Mouse (Mus musculus) midbrain, embryonic 14.5 days (tissue): ENCODE measurements around the gene Sfxn3. TPM values are rescaled to one million over a fixed set of nuclear protein-coding genes. Genes with fewer than 3 reads are reported as not detected.
"Not testable (repeated sequence)": the region's sequence is repeated elsewhere in the genome, so short reads cannot be mapped to it uniquely, and the experiment has no call there.

Experiments used
- ATAC-seq: fragments of 200-750 bp; cut with Nextera tagmentation; 2 replicates; pipeline ENCODE4 v1.8.0; 2017; ENCODE audit warnings: moderate number of reproducible peaks, moderate library complexity; ENCODE audit not compliant: low FRiP score, low TSS enrichment
- DNase-seq: peaks from one replicate; pipeline ENCODE4 v3.0.0-alpha.2; 2015
- H3K27ac ChIP-seq: fragments of 300-500 bp; sonication (generic); replicated peaks from 2 replicates; pipeline ENCODE4 v1.5.1; 2014; ENCODE audit warnings: mild to moderate bottlenecking, low read depth, low read length, moderate library complexity
- H3K27me3 ChIP-seq: fragments of 300-500 bp; sonication (generic); 2 replicates; pipeline ENCODE4 v1.6.1; 2014; ENCODE audit warnings: low read length, control low read depth, mixed read lengths; ENCODE audit not compliant: control insufficient read depth, insufficient read depth
- H3K36me3 ChIP-seq: fragments of 300-500 bp; sonication (generic); 2 replicates; pipeline ENCODE4 v1.6.1; 2014; ENCODE audit warnings: low read length, control low read depth; ENCODE audit not compliant: control insufficient read depth, insufficient read depth
- H3K4me1 ChIP-seq: fragments of 300-500 bp; sonication (generic); 2 replicates; pipeline ENCODE4 v1.6.1; 2014; ENCODE audit warnings: mild to moderate bottlenecking, antibody characterized with exemption, low read length, control low read depth; ENCODE audit not compliant: control insufficient read depth, insufficient read depth
- H3K4me2 ChIP-seq: fragments of 300-500 bp; sonication (generic); 2 replicates; pipeline ENCODE4 v1.6.1; 2014; ENCODE audit warnings: mild to moderate bottlenecking, low read length, moderate library complexity
- H3K4me3 ChIP-seq: fragments of 300-500 bp; sonication (generic); replicated peaks from 2 replicates; pipeline ENCODE4 v1.5.1; 2014; ENCODE audit warnings: low read depth, low read length
- H3K9ac ChIP-seq: fragments of 300-500 bp; sonication (generic); replicated peaks from 2 replicates; pipeline ENCODE4 v1.6.1; 2014; ENCODE audit warnings: mild to moderate bottlenecking, low read length, moderate library complexity
- H3K9me3 ChIP-seq: fragments of 300-500 bp; sonication (generic); 2 replicates; pipeline ENCODE4 v1.6.1; 2016; ENCODE audit warnings: low read length, control low read depth, mixed read lengths; ENCODE audit not compliant: control insufficient read depth
- WGBS: fragments of 180-500 bp; shearing (Covaris S2); extraction: QIAGEN DNeasy Blood & Tissue Kit; methylation state at CpG from one replicate; pipeline ENCODE4 v1.1.7; 2014; 5-methylcytosine and 5-hydroxymethylcytosine counted together
- polyA plus RNA-seq: library from polyadenylated mRNA; unstranded; fragments of >200 nt; fragmentation: Nextera tagmentation; extraction: Ambion mirVana; gene quantifications from 2 replicates; pipeline ENCODE4 v1.2.1, GENCODE M21; 2014

The Sfxn3 gene
- polyA plus RNA-seq, 1 experiment from 2014 or later, result 71.1 TPM

GRCm38 (mm10) chr19:45032570-45033332, 14.6 kb upstream of the Sfxn3 start:
- Histone ChIP-seq H3K27ac (no peak overlapping the region), H3K4me3 (no peak overlapping the region), H3K9me3 (no peaks in the 10 kb centered on the region), H3K4me2 (no peak overlapping the region), H3K27me3 (no peaks in the 10 kb centered on the region), H3K36me3 (peaks cover 5% of the 10 kb centered on the region), H3K4me1 (0 out of 2 replicates have a peak, but pooled peaks cover 3% of the 10 kb centered on the region), H3K9ac (0 out of 2 replicates have a peak overlapping the region, but pooled peaks have one; percentile 6)
- DNase-seq (peak; percentile 56), ATAC-seq (no peak)
- WGBS, result 55% methylated on average over 17 of the region's 17 CpGs

DNA sequence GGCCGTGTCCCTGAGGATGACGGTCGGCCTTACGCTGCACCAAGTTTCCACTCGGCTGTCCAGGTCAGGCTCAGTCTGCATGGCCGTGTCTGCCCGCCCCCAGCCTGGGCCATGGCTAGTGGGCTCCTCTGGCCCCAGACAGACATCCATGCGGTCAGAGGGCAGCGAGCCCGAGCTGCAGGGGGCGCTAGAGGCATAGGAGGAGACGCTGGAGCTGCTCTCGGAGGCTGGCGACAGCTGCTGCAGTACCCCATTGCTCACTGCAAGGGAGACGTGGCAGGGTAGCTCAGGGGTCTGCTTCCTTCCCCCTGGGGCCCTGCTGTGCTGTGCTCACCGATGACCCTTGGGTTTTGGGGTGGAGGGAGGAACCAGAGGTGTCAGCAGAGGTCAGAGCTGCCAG, 10.4 kb upstream of the Sfxn3 start:
- 23% methylated on average over 16 of the region's 16 CpGs for WGBS
- Histone ChIP-seq H3K9ac (no peak overlapping the region), H3K36me3 (no peaks in the 10 kb centered on the region), H3K27ac (no peak overlapping the region), H3K4me1 (no peaks in the 10 kb centered on the region), H3K4me2 (no peak overlapping the region), H3K9me3 (no peaks in the 10 kb centered on the region), H3K27me3 (no peaks in the 10 kb centered on the region), H3K4me3 (no peak overlapping the region)
- no peak for DNase-seq
- ATAC-seq, result no peak

- 92% methylated on average over 7 of the region's 7 CpGs for WGBS
- not testable (repeated sequence) for H3K27me3 ChIP-seq, H3K27ac ChIP-seq, H3K9ac ChIP-seq, DNase-seq, H3K9me3 ChIP-seq, H3K4me2 ChIP-seq, H3K36me3 ChIP-seq, ATAC-seq, H3K4me3 ChIP-seq, H3K4me1 ChIP-seq
Measured at GRCm38 (mm10) chr19:45038198-45038597, 9.1 kb upstream of the Sfxn3 start.

DNA sequence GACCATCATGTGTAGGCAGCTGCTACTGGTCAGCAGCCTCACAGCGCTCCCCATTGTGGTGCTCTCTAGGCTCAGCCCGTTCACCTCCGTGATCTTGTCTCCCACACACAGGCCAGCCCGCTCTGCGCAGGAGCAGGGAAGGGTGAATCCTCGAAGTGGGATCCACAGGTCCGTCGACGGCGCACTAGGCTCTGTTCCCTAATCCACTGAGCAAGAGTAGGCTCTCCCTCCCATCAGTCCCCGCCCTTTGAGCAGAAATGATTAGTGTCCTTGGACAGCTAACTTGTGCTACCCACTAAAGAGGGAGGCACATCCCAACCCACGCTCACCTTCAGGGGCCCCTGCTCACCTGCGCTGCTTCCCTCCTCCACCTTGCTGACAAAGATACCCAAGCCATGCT, 7.1 kb upstream of the Sfxn3 start:
- Histone ChIP-seq H3K9me3 (no peaks in the 10 kb centered on the region), H3K27me3 (peaks cover under 1% of the 10 kb centered on the region; the same call in 1 of the 2 replicates), H3K27ac (no peak overlapping the region), H3K9ac (no peak overlapping the region), H3K4me2 (no peak overlapping the region), H3K36me3 (no peaks in the 10 kb centered on the region), H3K4me1 (no peaks in the 10 kb centered on the region), H3K4me3 (no peak overlapping the region)
- no peak for DNase-seq
- 57% methylated on average over 13 of the region's 13 CpGs for WGBS
- ATAC-seq, result no peak

DNA sequence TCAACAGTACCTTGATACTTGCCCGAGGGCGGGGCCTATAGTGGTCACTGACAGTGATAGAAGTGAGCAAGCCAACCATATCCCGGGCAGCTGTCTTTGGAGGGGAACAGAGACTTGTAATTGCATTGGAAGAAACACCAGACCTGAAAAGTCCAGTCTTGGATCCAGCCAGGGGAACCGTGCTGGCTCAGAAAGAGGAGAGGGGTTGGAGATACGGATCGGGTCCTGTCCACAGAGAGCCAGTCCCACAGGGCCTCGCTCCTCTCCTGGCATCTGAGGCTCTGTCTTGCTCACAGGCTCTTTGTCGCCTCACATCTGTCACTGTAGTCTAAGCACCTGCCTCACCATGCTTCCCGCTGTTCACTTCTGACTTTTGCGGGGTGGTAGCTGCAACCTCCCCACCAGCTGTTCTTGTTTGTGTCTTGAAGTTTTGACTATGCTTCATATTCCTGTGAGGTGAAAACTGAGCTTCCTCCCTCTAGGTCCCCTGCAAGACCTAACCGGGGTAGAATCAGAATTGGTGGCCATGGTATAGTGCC, 2.8 kb upstream of the Sfxn3 start:
- peaks cover 3% of the 10 kb centered on the region; the same call in 1 of the 2 replicates for H3K36me3 ChIP-seq
- peaks cover 29% of the 10 kb centered on the region for H3K4me1 ChIP-seq
- DNase-seq (no peak), ATAC-seq (no peak)
- H3K27ac ChIP-seq, result no peak overlapping the region
- 70% methylated on average over 11 of the region's 11 CpGs for WGBS
- H3K9me3 ChIP-seq, result no peaks in the 10 kb centered on the region
- H3K4me2 ChIP-seq, result no peak overlapping the region
- no peak overlapping the region for H3K4me3 ChIP-seq
- H3K9ac ChIP-seq, result no peak overlapping the region
- H3K27me3 ChIP-seq, result peaks cover 8% of the 10 kb centered on the region; the same call in 1 of the 2 replicates

- no peak overlapping the region for H3K27ac ChIP-seq
- peaks cover 35% of the 10 kb centered on the region for H3K4me1 ChIP-seq
- peaks cover 10% of the 10 kb centered on the region; the same call in 1 of the 2 replicates for H3K36me3 ChIP-seq
- no peak overlapping the region for H3K4me3 ChIP-seq
- no peak overlapping the region for H3K4me2 ChIP-seq
- ATAC-seq (no peak), DNase-seq (no peak)
- H3K9me3 ChIP-seq, result no peaks in the 10 kb centered on the region
- H3K27me3 ChIP-seq, result peaks cover 8% of the 10 kb centered on the region; the same call in 1 of the 2 replicates
- H3K9ac ChIP-seq, result no peak overlapping the region
- WGBS, result 52% methylated on average over 15 of the region's 15 CpGs
Measured at GRCm38 (mm10) chr19:45045236-45045635, 2.1 kb upstream of the Sfxn3 start.

GRCm38 (mm10) chr19:45045651-45046050, 1.7 kb upstream of the Sfxn3 start, which contains the start of gene Pdzd7:
Gene Pdzd7, minus strand, starts transcription at chr19:45045717.
- Histone ChIP-seq H3K36me3 (peaks cover 15% of the 10 kb centered on the region), H3K27me3 (peaks cover 8% of the 10 kb centered on the region; the same call in 1 of the 2 replicates), H3K4me2 (peak within 1 kb of the TSS; percentile 85), H3K4me1 (peaks cover 35% of the 10 kb centered on the region), H3K9me3 (no peaks in the 10 kb centered on the region), H3K4me3 (peak within 1 kb of the TSS; percentile 49), H3K27ac (peak within 1 kb of the TSS; percentile 91; the same call in 1 of the 2 replicates), H3K9ac (peak within 1 kb of the TSS; percentile 66; the same call in 1 of the 2 replicates)
- ATAC-seq (no peak), DNase-seq (no peak)
- WGBS, result 82% methylated on average over 5 of the region's 5 CpGs

DNA sequence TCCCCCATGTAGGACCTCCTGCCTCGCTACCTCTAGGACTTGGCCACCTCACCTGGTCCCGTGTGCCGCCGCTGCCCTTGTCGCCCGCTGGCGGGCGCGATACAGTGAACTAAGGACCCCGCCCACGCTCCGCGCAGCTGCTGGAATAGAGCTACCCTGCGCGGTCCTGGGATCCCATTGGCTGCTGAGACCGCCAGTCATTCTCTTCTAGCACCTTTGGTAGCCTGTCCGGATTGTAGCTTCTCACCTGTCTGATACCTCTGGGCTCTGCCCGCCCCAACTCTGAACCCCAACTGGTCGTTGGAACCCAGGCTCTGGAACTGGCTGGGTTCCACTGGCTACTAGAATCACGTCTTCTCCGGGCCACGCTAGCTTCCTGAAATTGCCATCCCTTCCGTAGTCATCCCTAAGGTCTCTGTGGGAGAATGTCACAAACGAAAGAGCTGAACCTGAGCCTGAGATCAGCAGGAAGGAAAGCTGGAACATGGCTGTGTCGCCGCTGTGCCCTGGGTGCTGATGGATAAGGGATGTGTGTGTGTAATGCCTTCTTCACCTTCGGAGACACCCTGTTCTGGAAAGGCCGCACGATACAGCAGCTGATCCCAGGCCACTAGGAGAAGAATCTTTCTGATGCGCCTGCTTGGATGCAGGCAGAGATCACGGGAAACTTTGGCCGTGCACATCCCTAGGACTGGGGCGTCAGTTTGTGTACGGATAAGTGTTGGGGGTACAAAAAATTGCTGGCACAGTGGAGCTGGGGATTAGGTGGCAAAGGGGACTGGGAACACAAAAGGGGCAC, 581 bp upstream of the Sfxn3 start:
- H3K4me2 ChIP-seq, result peak overlapping the region; percentile 85
- ATAC-seq (peak; percentile 62), DNase-seq (peak; percentile 93)
- peaks cover 21% of the 10 kb centered on the region for H3K36me3 ChIP-seq
- 2% methylated on average over 34 of the region's 34 CpGs for WGBS
- H3K27ac ChIP-seq, result peak overlapping the region; percentile 91
- H3K4me1 ChIP-seq, result peaks cover 35% of the 10 kb centered on the region
- peak overlapping the region; percentile 49 for H3K4me3 ChIP-seq
- H3K9ac ChIP-seq, result peak overlapping the region; percentile 66
- peaks cover 8% of the 10 kb centered on the region; the same call in 1 of the 2 replicates for H3K27me3 ChIP-seq
- H3K9me3 ChIP-seq, result no peaks in the 10 kb centered on the region
